Mouse (Mus musculus) forebrain, embryonic 12.5 days (tissue): ENCODE results near the gene Tmem39a. TPM values are rescaled to one million over a fixed set of nuclear protein-coding genes. Genes with fewer than 3 reads are reported as not detected.

ENCODE experiments used
- ATAC-seq: fragments of 200-750 bp; cut with Nextera tagmentation; 2 replicates; pipeline ENCODE4 v1.8.0; 2017; ENCODE audit warnings: moderate TSS enrichment; ENCODE audit not compliant: low FRiP score
- H3K27ac ChIP-seq: fragments of 300-500 bp; sonication (generic); 2 replicates; pipeline ENCODE4 v1.5.1; 2016; ENCODE audit warnings: mild to moderate bottlenecking
- H3K27me3 ChIP-seq: fragments of 300-500 bp; sonication (generic); 2 replicates; pipeline ENCODE4 v1.6.1; 2016; ENCODE audit warnings: mild to moderate bottlenecking
- H3K36me3 ChIP-seq: fragments of 300-500 bp; sonication (generic); replicated peaks from 2 replicates; pipeline ENCODE4 v1.6.1; 2016; ENCODE audit warnings: mild to moderate bottlenecking
- H3K4me1 ChIP-seq: fragments of 300-500 bp; sonication (generic); 2 replicates; pipeline ENCODE4 v1.6.1; 2016
- H3K4me2 ChIP-seq: fragments of 300-500 bp; sonication (generic); 2 replicates; pipeline ENCODE4 v1.6.1; 2016; ENCODE audit warnings: mild to moderate bottlenecking, moderate library complexity
- H3K4me3 ChIP-seq: fragments of 300-500 bp; sonication (generic); replicated peaks from 2 replicates; pipeline ENCODE4 v1.5.1; 2016; ENCODE audit warnings: mild to moderate bottlenecking
- H3K9ac ChIP-seq: fragments of 300-500 bp; sonication (generic); 2 replicates; pipeline ENCODE4 v1.6.1; 2016; ENCODE audit warnings: mild to moderate bottlenecking
- H3K9me3 ChIP-seq: fragments of 300-500 bp; sonication (generic); 2 replicates; pipeline ENCODE4 v1.6.1; 2016
- WGBS: fragments of 180-500 bp; shearing (Covaris S2); methylation state at CpG from one replicate; pipeline ENCODE4 v1.1.7; 2016; 5-methylcytosine and 5-hydroxymethylcytosine counted together
- polyA plus RNA-seq: library from polyadenylated mRNA; unstranded; fragments of >200 nt; fragmentation: Nextera tagmentation; extraction: Ambion mirVana; gene quantifications from 2 replicates; pipeline ENCODE4 v1.2.1, GENCODE M21; 2016

Gene Tmem39a
- polyA plus RNA-seq, 1 experiment from 2014 or later = 70.5 TPM

DNA sequence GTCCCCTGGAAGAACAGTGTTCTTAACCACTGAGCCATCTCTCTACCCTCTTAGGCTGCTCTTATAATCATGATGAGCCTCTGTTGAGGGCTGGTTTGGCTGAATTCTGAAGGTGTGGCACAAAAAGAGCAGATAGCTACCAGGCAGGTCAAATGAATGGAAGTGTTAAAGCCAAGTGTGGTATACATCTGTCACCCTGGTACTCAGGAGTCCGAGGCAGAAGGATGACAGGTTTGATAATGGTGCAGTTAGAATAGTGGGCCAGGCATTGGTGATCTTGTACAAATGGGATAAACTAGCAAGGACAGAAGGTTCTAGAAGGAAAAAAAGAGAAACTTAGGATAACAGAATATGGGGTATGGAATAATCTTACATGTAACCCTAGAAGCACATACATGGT, 35.9 kb downstream of the Tmem39a start:
- H3K27ac ChIP-seq = no peak overlapping the region
- H3K9ac ChIP-seq = no peak overlapping the region
- H3K36me3 ChIP-seq = peaks cover 34% of the 10 kb centered on the region
- no peak overlapping the region for H3K4me2 ChIP-seq
- H3K4me3 ChIP-seq = no peak overlapping the region
- WGBS = 95% methylated on average over 1 of the region's 1 CpGs
- no peaks in the 10 kb centered on the region for H3K4me1 ChIP-seq
- no peaks in the 10 kb centered on the region for H3K27me3 ChIP-seq
- ATAC-seq = no peak
- no peaks in the 10 kb centered on the region for H3K9me3 ChIP-seq

DNA sequence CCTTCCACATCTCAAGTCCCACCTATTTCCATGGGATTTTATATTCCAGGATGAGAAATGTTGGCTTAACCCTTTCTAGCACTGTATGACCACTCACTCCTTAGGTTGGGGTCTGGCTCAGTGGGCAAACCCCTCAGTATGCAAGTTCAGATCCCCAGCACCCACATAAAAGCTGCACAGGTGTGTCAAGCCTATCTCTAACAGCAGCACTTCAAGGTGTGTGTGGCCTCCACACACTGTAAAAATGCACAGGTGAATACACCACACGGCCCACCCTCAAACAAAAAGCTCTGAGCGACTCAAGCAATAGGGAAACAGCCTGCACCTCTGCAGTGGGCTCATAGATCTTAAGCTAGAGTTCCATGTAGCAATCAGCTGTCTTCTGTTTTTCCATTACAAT, 37.6 kb downstream of the Tmem39a start:
- H3K27me3 ChIP-seq = no peaks in the 10 kb centered on the region
- ATAC-seq = no peak
- no peak overlapping the region for H3K4me2 ChIP-seq
- H3K4me3 ChIP-seq = no peak overlapping the region
- H3K9ac ChIP-seq = no peak overlapping the region
- H3K27ac ChIP-seq = no peak overlapping the region
- peaks cover 25% of the 10 kb centered on the region for H3K36me3 ChIP-seq
- WGBS = 86% methylated on average over 2 of the region's 2 CpGs
- H3K9me3 ChIP-seq = no peaks in the 10 kb centered on the region
- H3K4me1 ChIP-seq = no peaks in the 10 kb centered on the region

DNA sequence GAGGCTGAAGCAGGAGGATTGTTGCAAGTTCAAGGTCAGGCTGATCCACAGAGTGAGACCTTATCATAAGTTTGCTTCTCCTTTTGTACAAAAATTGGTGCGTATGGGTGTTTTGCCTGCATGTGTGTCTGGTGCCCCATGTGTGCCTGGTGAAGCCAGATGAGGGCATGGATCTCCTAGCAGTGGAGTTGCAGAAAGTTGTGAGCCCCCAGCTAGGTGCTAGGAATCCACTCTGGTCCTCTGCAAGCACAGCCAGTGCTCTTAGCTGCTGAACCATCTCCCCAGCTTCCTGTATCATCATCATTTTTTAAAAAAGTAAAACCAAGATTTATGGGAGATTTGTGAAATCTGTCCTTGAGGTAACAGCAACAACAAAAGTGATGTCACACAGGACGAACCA, 38.2 kb downstream of the Tmem39a start:
- Histone ChIP-seq H3K4me3 (no peak overlapping the region), H3K27me3 (no peaks in the 10 kb centered on the region), H3K4me2 (no peak overlapping the region), H3K9ac (no peak overlapping the region), H3K27ac (no peak overlapping the region), H3K36me3 (peaks cover 21% of the 10 kb centered on the region), H3K9me3 (no peaks in the 10 kb centered on the region), H3K4me1 (no peaks in the 10 kb centered on the region)
- 89% methylated on average over 2 of the region's 2 CpGs for WGBS
- ATAC-seq = no peak

DNA sequence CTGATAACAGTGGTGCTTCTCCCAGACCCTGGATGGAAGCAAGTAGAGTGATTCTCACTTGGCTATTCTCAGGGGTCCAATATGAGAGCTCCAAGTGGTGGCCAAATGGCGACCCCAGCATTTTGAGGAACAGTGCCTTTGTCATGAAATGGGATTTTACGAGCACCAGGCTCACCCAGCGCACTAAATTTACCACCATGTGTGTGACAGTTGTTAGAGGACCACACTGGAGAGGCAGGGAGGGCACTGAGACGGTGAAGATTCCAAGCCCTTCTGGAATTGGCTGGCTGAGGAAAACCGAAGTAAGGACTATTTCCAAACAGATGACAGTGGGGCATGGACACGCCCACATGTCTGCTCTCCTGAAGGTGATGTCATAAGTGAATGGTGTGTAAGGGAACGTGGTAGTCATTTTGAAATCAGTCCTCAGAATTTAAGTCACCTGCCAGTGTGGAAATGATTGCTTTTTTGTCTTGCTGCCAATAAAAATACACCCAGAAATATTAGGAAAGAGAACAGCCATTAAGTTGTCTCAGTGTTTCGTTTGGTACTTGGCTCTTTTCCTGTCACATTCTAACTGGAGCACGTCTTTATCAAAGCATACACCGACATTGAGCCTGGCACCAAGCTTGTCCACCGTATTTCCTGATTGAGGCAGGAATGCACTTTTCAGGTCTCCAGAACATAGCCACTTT, 40.6 kb downstream of the Tmem39a start:
- Histone ChIP-seq H3K4me2 (no peak overlapping the region), H3K27me3 (no peaks in the 10 kb centered on the region), H3K27ac (no peak overlapping the region), H3K9me3 (no peaks in the 10 kb centered on the region), H3K4me1 (no peaks in the 10 kb centered on the region), H3K4me3 (no peak overlapping the region), H3K36me3 (peaks cover 4% of the 10 kb centered on the region; the same call in 1 of the 2 replicates), H3K9ac (no peak overlapping the region)
- WGBS = 82% methylated on average over 11 of the region's 11 CpGs
- ATAC-seq = no peak

DNA sequence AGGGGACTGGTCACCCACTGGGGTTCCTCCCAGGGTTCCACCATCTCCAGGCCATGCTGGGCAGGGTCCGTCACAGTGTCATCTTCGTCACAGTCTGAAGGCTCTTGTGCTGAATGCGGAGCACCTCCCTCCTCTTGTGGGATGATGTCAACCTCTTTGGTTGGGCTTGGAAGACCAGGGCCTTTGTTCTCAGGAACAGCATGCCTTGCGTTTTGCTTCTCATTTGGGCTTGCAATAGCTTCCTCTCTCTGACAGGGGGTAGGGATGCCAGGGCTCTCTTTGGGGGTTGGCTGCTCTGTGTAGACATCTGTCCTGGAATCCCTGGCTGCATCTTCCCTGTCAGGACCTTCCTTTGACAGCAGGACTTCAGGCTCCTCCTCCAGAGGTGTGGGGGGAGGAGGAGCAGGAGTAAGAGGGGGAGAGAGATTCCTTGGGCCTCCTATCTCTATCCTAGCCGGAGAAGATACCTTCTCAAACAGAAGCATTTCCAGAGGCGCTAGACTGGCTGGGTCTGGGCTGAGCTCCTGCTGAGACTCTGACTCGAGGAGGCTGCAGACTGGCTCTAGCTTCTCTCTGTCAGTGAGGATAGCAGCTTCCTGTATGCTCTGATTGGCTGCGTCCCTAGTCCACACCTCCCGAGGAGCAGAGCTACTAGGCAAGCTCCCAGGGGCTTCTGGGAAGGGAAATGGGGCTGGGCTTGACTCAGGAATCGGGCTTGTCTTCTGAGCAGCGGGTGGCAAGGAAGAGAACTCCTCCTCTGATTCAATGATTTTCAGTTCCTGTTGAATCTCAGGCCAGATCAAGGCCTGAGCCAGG, 44.7 kb downstream of the Tmem39a start:
- Histone ChIP-seq H3K4me1 (no peaks in the 10 kb centered on the region), H3K27me3 (no peaks in the 10 kb centered on the region), H3K36me3 (no peaks in the 10 kb centered on the region), H3K4me2 (no peak overlapping the region), H3K9me3 (no peaks in the 10 kb centered on the region), H3K27ac (no peak overlapping the region), H3K9ac (no peak overlapping the region), H3K4me3 (no peak overlapping the region)
- WGBS = 56% methylated on average over 11 of the region's 11 CpGs
- ATAC-seq = no peak

DNA sequence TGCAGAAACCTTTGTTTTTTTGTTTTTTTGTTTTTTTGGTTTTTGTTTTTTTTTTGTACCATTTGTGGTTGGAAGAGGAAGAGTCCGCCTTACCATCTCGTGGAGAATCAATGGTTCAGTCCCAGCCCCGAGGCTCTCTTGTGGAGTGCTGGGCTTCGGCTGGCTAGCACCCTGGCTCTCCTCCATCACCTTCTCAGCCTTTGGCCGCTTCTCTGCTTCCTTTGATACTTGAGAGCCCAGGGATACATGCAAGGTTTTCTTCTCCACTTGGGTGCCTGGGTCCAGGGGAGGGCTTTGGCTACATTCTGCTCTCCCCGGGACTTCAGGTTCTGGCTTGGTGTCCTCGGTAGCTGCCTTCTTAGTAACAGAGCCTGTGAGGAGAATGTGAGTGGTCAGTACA, 48.0 kb downstream of the Tmem39a start:
- Histone ChIP-seq H3K4me1 (no peaks in the 10 kb centered on the region), H3K4me3 (no peak overlapping the region), H3K27me3 (no peaks in the 10 kb centered on the region), H3K36me3 (no peaks in the 10 kb centered on the region), H3K27ac (no peak overlapping the region), H3K9ac (no peak overlapping the region), H3K4me2 (no peak overlapping the region), H3K9me3 (0 out of 2 replicates have a peak, but pooled peaks cover 3% of the 10 kb centered on the region)
- no peak for ATAC-seq
- 91% methylated on average over 7 of the region's 7 CpGs for WGBS

DNA sequence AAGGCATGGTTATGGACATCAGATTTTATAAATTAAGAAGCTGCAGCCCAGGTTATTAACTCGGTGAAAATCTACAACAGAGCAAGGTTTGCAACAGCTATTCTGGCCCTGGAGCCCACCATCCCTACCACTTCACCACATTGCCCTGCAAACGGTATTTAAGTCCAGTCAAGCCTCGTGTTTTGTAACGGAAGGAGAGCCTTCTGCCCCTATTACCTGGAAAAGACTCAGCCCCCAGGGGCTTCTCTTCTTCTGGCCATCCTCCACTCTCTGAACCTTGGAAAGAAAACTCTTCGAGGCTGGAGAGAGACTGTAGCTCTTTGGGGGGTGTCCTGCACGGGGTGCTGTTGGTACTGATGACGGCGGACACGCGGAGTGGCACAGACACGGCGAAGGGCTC, 50.2 kb downstream of the Tmem39a start:
- Histone ChIP-seq H3K4me2 (no peak overlapping the region), H3K9me3 (0 out of 2 replicates have a peak, but pooled peaks cover 3% of the 10 kb centered on the region), H3K36me3 (no peaks in the 10 kb centered on the region), H3K27me3 (no peaks in the 10 kb centered on the region), H3K4me1 (no peaks in the 10 kb centered on the region), H3K4me3 (no peak overlapping the region), H3K9ac (no peak overlapping the region), H3K27ac (no peak overlapping the region)
- ATAC-seq = no peak
- 82% methylated on average over 12 of the region's 12 CpGs for WGBS

DNA sequence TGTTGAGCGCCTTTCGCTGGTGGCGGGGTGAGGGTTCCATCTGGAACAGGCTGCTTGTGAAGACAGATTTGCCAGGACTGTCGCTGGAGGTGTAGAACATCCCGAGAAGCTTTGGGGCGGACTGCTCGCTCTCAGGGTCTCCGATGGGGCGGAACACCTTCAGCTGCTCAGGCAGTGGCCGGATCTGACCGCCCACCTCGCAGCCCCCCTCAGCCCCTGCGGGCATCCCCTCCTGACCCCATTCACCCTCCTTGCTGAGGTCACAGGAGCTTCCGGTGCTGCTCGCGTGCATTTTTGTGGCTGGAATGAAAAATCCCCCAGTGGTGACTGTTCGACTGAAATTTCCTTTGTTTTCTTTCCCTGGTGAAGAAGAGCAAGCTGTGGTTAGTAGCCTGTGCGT, 50.6 kb downstream of the Tmem39a start:
- no peak for ATAC-seq
- H3K36me3 ChIP-seq = no peaks in the 10 kb centered on the region
- H3K4me1 ChIP-seq = no peaks in the 10 kb centered on the region
- no peak overlapping the region for H3K9ac ChIP-seq
- H3K4me3 ChIP-seq = no peak overlapping the region
- WGBS = 76% methylated on average over 18 of the region's 18 CpGs
- no peak overlapping the region for H3K27ac ChIP-seq
- H3K9me3 ChIP-seq = 0 out of 2 replicates have a peak, but pooled peaks cover 3% of the 10 kb centered on the region
- no peaks in the 10 kb centered on the region for H3K27me3 ChIP-seq
- no peak overlapping the region for H3K4me2 ChIP-seq

DNA sequence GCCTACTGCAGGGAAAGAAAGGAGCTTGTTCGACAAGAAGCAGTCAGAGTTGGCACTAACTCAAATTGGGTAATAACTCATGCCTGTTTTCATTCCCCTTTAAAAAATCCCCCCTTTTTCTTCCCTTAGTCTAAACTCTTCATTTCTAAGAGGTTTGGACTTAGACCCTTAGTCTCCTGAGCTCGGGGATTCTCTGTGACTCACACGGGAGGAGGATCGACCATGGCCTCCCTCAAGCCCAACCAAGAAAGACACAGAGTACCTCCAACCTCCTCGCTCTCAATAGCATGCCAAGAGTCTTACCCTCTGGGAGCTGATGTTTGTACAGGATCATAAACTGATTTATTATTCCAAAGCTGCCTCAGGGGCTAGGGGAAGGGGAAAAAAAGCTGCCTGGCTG, 54.1 kb downstream of the Tmem39a start:
- no peak overlapping the region for H3K27ac ChIP-seq
- 85% methylated on average over 5 of the region's 5 CpGs for WGBS
- ATAC-seq = no peak
- no peak overlapping the region for H3K4me2 ChIP-seq
- H3K9ac ChIP-seq = no peak overlapping the region
- no peaks in the 10 kb centered on the region for H3K4me1 ChIP-seq
- H3K9me3 ChIP-seq = peaks cover 3% of the 10 kb centered on the region; the same call in 1 of the 2 replicates
- H3K36me3 ChIP-seq = no peaks in the 10 kb centered on the region
- no peak overlapping the region for H3K4me3 ChIP-seq
- no peaks in the 10 kb centered on the region for H3K27me3 ChIP-seq

DNA sequence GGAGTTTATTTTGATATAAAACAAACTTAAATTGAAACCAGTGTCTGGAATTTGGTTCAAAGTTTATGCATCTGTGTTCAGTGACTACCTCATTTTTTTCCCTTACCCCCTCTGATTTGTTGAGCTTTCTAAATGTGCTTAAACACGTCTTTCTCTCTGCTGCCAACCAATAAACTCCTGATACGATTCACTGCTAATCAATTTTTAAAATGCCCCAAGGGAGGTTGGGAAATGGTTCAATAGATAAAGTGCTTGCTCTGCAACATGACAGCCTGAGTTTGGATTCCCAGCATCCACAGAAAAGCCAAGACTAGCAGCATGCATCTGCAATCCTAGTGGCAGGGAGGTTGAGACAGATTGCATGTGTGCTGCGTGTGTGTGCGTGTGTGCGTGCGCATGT, 55.1 kb downstream of the Tmem39a start:
- H3K27ac ChIP-seq = no peak overlapping the region

DNA sequence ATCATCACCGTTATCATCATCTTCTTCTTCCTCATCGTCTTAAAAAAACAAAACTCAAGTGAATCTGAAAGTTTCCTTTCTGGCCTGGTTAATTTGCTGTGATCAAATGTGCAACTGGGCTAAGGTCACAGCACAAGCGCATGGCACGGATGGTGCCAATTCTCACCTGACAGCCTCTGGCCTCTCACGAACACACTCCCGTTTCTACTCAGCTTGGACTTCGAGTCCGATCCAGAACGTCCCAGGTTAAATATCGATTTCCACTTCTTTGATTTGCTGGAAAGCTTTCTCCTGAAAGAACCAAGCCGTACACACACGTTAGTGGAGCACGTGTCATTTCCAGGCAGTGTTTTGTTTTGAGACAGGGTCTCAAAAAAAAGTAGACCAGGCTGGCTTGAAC, 59.5 kb downstream of the Tmem39a start:
- 90% methylated on average over 13 of the region's 13 CpGs for WGBS
- ATAC-seq = no peak
- no peaks in the 10 kb centered on the region for H3K27me3 ChIP-seq
- H3K9ac ChIP-seq = no peak overlapping the region
- no peaks in the 10 kb centered on the region; the same call in 1 of the 2 replicates for H3K9me3 ChIP-seq
- no peaks in the 10 kb centered on the region for H3K4me1 ChIP-seq
- no peak overlapping the region for H3K4me2 ChIP-seq
- no peaks in the 10 kb centered on the region for H3K36me3 ChIP-seq
- H3K27ac ChIP-seq = no peak overlapping the region
- no peak overlapping the region for H3K4me3 ChIP-seq

More for the DNA sequence above, 55.1 kb downstream of the Tmem39a start:
- no peaks in the 10 kb centered on the region for H3K27me3 ChIP-seq
- peaks cover 3% of the 10 kb centered on the region; the same call in 1 of the 2 replicates for H3K9me3 ChIP-seq
- H3K4me3 ChIP-seq = no peak overlapping the region
- no peaks in the 10 kb centered on the region for H3K4me1 ChIP-seq
- no peaks in the 10 kb centered on the region for H3K36me3 ChIP-seq
- no peak for ATAC-seq
- WGBS = 92% methylated on average over 6 of the region's 6 CpGs
- H3K4me2 ChIP-seq = no peak overlapping the region
- H3K9ac ChIP-seq = no peak overlapping the region

DNA sequence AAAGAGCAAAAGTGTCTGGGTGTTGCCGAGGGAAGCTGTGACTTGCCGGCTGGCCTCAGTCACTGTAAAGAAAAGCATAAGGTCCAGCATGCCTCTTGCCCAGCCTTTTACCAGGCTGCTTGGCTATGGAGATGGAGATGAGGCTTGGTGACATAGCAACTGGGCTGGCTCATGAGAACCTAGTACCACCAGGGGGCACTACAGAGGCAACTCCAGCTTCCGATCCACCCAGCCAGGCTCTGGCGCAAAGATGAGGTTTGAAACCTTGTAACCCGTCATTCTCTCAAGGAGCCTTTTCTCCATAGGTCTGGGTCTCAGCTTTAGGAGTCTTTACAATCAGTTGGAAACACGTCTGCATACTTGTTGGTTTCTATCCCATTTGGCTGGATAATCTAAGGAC, 60.6 kb downstream of the Tmem39a start:
- H3K9me3 ChIP-seq = no peaks in the 10 kb centered on the region; the same call in 1 of the 2 replicates
- 19% methylated on average over 6 of the region's 6 CpGs for WGBS
- no peaks in the 10 kb centered on the region for H3K27me3 ChIP-seq
- H3K9ac ChIP-seq = no peak overlapping the region
- H3K4me3 ChIP-seq = no peak overlapping the region
- H3K4me1 ChIP-seq = no peaks in the 10 kb centered on the region
- H3K36me3 ChIP-seq = no peaks in the 10 kb centered on the region
- H3K27ac ChIP-seq = no peak overlapping the region
- H3K4me2 ChIP-seq = no peak overlapping the region
- ATAC-seq = 0 out of 2 replicates have a peak, but pooled peaks have one; percentile 44
